Mouse (Mus musculus) liver, adult (tissue): ENCODE results near the gene Kras.

Experiments used
- GATA4 ChIP-seq: IDR thresholded peaks from 2 replicates; pipeline ENCODE4 v1.6.1; 2014; ENCODE audit warnings: mild to moderate bottlenecking, low read length; ENCODE audit not compliant: insufficient replicate concordance

Kras gene

GRCm38 (mm10) chr6:145262314-145262713 lies 12.3 kb upstream of the Kras start:
- TF ChIP-seq GATA4 = no peak

- no peak for TF ChIP-seq GATA4
Measured at GRCm38 (mm10) chr6:145256701-145257073, 6.6 kb upstream of the Kras start.

- TF ChIP-seq GATA4 = no peak
Measured at GRCm38 (mm10) chr6:145255952-145256700, 6.1 kb upstream of the Kras start.

GRCm38 (mm10) chr6:145250820-145251219 lies 781 bp upstream of the Kras start:
- no peak for TF ChIP-seq GATA4

- TF ChIP-seq GATA4 = no peak; the same call in 1 of the 2 replicates
Measured at GRCm38 (mm10) chr6:145249291-145250184, 501 bp downstream of the Kras start.

- no peak for TF ChIP-seq GATA4
Measured at GRCm38 (mm10) chr6:145247886-145248285, 2.2 kb downstream of the Kras start.

- TF ChIP-seq GATA4 = no peak
Measured at GRCm38 (mm10) chr6:145246841-145247240, 3.2 kb downstream of the Kras start.

- no peak for TF ChIP-seq GATA4
Measured at GRCm38 (mm10) chr6:145242521-145242920, 7.5 kb downstream of the Kras start.

- no peak for TF ChIP-seq GATA4
Measured at GRCm38 (mm10) chr6:145240285-145240684, 9.8 kb downstream of the Kras start.

GRCm38 (mm10) chr6:145237148-145237547 lies 12.9 kb downstream of the Kras start:
- TF ChIP-seq GATA4 = no peak

- no peak for TF ChIP-seq GATA4
Measured at GRCm38 (mm10) chr6:145235367-145235766, 14.7 kb downstream of the Kras start.

GRCm38 (mm10) chr6:145234391-145234790 lies 15.6 kb downstream of the Kras start:
- no peak for TF ChIP-seq GATA4

- no peak for TF ChIP-seq GATA4
Measured at GRCm38 (mm10) chr6:145226296-145226695, 23.7 kb downstream of the Kras start.

- no peak for TF ChIP-seq GATA4
Measured at GRCm38 (mm10) chr6:145224246-145224645, 25.8 kb downstream of the Kras start.

- no peak for TF ChIP-seq GATA4
Measured at GRCm38 (mm10) chr6:145215826-145216225, 34.2 kb downstream of the Kras start.

GRCm38 (mm10) chr6:145213916-145214315 lies 36.1 kb downstream of the Kras start:
- no peak for TF ChIP-seq GATA4
